ENCODE assay signal across 13 mouse cellular contexts in the genomic region with DNA sequence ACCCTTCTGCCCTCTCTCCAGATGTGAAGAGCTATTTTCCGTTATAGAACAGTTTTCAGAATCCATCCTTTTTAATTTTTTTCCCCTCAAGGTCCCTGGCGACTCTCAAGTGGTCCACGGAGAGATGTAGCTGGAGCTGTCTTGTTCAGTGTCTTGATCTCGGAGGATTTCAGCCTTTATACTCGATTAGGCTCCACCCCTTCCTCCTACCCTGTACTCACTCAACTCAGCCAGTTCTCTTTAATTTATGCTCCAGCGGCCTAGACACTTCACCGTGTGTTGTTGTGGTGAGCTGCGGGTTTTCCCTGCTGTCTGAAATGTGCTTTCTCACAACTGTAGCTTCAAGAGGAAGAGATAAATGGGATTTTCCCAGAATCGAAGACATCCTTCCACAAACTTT. TPM values are rescaled to one million over a fixed set of nuclear protein-coding genes. Genes with fewer than 3 reads are reported as not detected.
DNase-seq lines count a peak whose midpoint lies in the region; ATAC-seq lines count a peak whose summit lies in the region.
"Had no signal": no experiment of that assay in that cellular context is flagged by ENCODE, and none has a peak within 500 bp of the region (broad histone marks: within the 10 kb centered on the region; RNA-seq: fewer than 3 reads in every experiment).

Cd69 (minus strand) TSS at position 217 of the 400 bp plus-strand sequence.

- peak; percentile 87 to 88 for DNase-seq in spleen, postnatal 36 days (ENCODE audit: low spot score in 2 of 2)
- no peak for DNase-seq in layer of hippocampus, adult 9-11 months
- no peak for DNase-seq in frontal cortex, postnatal 10 days (ENCODE audit: low spot score in 2 of 2)
- no peak for DNase-seq in adrenal gland, postnatal 10 days
- no peak for DNase-seq in embryo, embryonic 9.5 days (ENCODE audit: extremely low spot score)

- peak; percentile 81 for ATAC-seq in CD4-positive, CD25-positive, alpha-beta regulatory T cell, adult 4 months
- ATAC-seq in hematopoietic stem cell, adult 5-6 weeks (replicated peaks in 1 of 2; ENCODE audit: insufficient read depth in 1 of 2, low FRiP score in 2 of 2, low TSS enrichment in 1 of 2, low read depth in 1 of 2, poor library complexity in 2 of 2, severe bottlenecking in 2 of 2): peak; percentile 82 to 83
- ATAC-seq: forebrain, embryonic 14.5 days had no signal

- H3K79me2 ChIP-seq in macrophage (ENCODE audit: inconsistent target): peaks cover 30% of the 10 kb centered on the region; the same call in 1 of the 2 replicates

- 4% methylated on average over 9 of the region's 9 CpGs for WGBS in macrophage (ENCODE audit: missing documents)

- peaks cover under 1% of the 10 kb centered on the region; the same call in 1 of the 2 replicates for H3K36me3 ChIP-seq in macrophage (ENCODE audit: inconsistent target)
- H3K36me3 ChIP-seq: midbrain, embryonic 10.5 days had no signal

- peak within 1 kb of the TSS; percentile 32 for H3K4me3 ChIP-seq in macrophage (ENCODE audit: inconsistent target)
- H3K4me3 ChIP-seq: midbrain, embryonic 10.5 days had no signal

- H3K27ac ChIP-seq in macrophage: peak within 1 kb of the TSS; percentile 13; the same call in 1 of the 2 replicates
- H3K27ac ChIP-seq: midbrain, embryonic 10.5 days had no signal

RNA-seq across cellular contexts. Expression of gene Cd69, which starts in this region (rescaled TPM):
- polyA plus RNA-seq in CD4-positive, CD25-positive, alpha-beta regulatory T cell, adult 4 months (2017; shearing (Covaris generic)): 100 to 1,000 TPM; 220 to 231 TPM
- 340 and 460 TPM in 2 replicates for total RNA-seq in hematopoietic stem cell, adult 5-6 weeks (2017)
- 100 to 1,000 TPM in 2 of 26 experiments, 10 to 100 TPM in 21, 1 to 10 TPM in 3; 1.2 to 161 (median 29.2) TPM for total RNA-seq in macrophage (2018; cell fraction: chromatin; rRNA removed)
- 100 to 1,000 TPM in 7 of 26 experiments, 10 to 100 TPM in 15, 1 to 10 TPM in 4; 2.5 to 178 (median 41.6) TPM for total RNA-seq in macrophage (2018; cell fraction: cytosol; rRNA removed)
- total RNA-seq in macrophage (2018; cell fraction: nucleus; rRNA removed): 100 to 1,000 TPM in 11 of 26 experiments, 10 to 100 TPM in 13, 1 to 10 TPM in 2; 3.7 to 210 (median 74.5) TPM
- polyA plus RNA-seq in macrophage (2018): 2.4 to 12.8 TPM (median 4.1 TPM) in 3 replicates
- 1 to 10 TPM; 1.1 to 1.4 TPM for total RNA-seq in adrenal gland, postnatal 10 days (2021)
- polyA plus RNA-seq: cortical plate, adult 2 months; forebrain, embryonic 14.5 days; heart, postnatal 0 days; kidney, embryonic 16.5 days had no signal

Comparison
In these comparisons a context has a peak if more than half of its experiments do, and no peak if none do; other contexts are left out.
1. RNA of gene Cd69 (total RNA-seq): 340 to 460 TPM in hematopoietic stem cell, adult 5-6 weeks; 1.1 to 1.4 TPM in adrenal gland, postnatal 10 days; every median in the first group is over 100 times any median in the second.
2. RNA of gene Cd69 (polyA plus RNA-seq): 220 to 231 TPM in CD4-positive, CD25-positive, alpha-beta regulatory T cell, adult 4 months; 2.4 to 12.8 TPM in macrophage; every median in the first group is over 10 times any median in the second.
3. DNase-seq: peak in spleen, postnatal 36 days (2 of 2); none in layer of hippocampus, adult 9-11 months (single experiment), frontal cortex, postnatal 10 days (0 of 2), adrenal gland, postnatal 10 days (single experiment) and embryo, embryonic 9.5 days (single experiment).